Mouse (Mus musculus): Measurements from ENCODE around the gene Cd83. TPM values are rescaled to one million over a fixed set of nuclear protein-coding genes. Genes with fewer than 3 reads are reported as not detected.

Cd83 gene
- total RNA-seq, 4 experiments from 2014 or later: 2.2 to 5.8 (median 3.8) TPM

Other genes with a start within 250 kb of the Cd83 start
- gene Mcur1, start 224.6 kb upstream of the Cd83 start, total RNA-seq (2022): 10 to 100 TPM; 28.4 to 44.0 (median 34.8) TPM
- 1 to 10 TPM in 2 of 4 experiments, under 1 TPM in 2; 0.23 to 1.3 (median 0.79) TPM for gene Rnf182, start 169.1 kb upstream of the Cd83 start, total RNA-seq (2022)

All from adrenal gland, adult 8-10 months (tissue).